Mouse (Mus musculus) retina, postnatal 1 day (tissue): ENCODE results near the gene Rcc1.
"Not testable (repeated sequence)": the region's sequence is repeated elsewhere in the genome, so short reads cannot be mapped to it uniquely, and the experiment has no call there.

Experiments used
- DNase-seq: peaks from one replicate; pipeline ENCODE4 v3.0.0-alpha.2; 2012

Gene Rcc1

DNA sequence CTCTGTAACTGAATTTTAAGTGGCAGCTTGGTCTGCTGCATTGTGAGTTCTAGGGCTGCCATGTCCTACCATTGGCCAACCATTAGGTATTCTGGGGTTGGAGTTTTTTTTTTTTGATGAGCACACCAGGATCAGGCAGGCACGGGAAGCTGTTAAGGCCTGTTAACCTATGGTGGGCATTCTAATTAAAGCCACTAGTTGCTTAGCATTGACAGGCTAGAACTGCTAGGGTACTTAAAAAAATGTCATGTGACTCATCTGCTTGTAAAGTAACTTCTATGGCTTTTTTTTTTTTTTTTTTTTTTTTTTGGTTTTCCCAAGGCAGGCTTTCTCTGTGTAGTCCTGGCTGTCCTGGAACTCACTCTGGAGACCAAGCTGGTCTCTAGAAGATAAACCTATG lies 42.2 kb downstream of the Rcc1 start:
- no peak for DNase-seq

DNA sequence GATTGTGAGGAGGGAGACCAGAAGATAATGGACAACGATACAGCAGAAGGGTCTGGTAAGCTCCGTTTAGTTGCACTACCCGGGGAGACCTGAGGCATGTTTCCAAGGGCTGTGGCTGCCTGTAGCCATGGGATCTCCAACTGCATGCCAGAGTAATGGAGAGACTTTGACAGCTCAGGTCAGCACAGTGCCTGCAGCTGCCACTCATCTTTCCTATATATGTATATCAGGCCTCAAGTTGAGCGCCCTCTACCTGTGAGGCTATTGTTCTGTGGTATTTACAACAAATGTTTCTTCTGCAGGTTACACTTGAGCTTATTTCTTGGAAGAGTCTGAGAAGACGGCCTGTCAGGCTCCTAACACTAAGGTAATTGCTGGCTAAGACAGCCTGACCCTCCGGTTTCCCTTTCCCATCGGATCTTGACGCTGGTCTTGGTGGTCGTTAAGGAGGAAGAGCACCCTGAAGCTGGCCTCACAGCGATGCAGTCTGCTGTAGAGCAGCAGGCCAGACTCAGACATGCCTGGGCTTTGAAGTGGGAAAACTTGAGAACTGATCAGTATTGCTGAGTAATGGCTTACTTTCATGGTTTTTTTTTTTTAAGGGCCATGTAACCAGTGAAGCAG lies 43.4 kb downstream of the Rcc1 start:
- DNase-seq, result peak; percentile 63

DNA sequence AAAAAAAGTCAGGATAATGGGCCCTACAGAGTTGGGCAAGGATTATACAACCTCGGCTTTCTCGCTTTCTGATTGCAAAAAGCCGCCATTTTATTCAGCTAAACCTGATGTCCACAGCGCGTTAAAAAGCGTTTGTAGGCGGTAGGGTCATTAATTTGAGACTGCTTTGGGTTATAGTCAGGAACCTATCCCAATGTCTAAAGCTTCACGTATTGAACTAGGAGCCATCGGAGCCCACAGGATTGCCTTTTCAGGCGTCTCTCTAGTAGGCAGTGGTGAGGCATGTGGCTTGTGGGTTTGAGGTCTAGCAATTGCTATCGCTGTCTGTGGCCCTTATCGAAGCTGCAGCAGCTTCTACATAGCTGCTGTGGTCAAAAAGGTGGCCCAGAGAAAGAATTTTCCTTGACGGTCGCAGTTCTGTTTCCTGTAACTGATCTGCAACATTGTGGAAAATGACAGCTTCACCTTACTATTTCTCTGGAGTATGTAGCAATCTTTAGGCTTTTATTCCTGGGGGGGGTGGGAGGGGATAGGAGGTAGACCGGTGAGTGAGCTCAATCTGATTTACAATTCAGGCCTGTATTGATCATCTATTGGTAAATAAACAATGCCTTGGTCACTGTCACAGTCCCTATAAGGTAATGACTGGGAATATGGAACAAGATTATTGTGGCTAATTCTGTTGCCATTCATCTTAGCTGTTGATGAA lies 44.1 kb downstream of the Rcc1 start:
- no peak for DNase-seq

DNA sequence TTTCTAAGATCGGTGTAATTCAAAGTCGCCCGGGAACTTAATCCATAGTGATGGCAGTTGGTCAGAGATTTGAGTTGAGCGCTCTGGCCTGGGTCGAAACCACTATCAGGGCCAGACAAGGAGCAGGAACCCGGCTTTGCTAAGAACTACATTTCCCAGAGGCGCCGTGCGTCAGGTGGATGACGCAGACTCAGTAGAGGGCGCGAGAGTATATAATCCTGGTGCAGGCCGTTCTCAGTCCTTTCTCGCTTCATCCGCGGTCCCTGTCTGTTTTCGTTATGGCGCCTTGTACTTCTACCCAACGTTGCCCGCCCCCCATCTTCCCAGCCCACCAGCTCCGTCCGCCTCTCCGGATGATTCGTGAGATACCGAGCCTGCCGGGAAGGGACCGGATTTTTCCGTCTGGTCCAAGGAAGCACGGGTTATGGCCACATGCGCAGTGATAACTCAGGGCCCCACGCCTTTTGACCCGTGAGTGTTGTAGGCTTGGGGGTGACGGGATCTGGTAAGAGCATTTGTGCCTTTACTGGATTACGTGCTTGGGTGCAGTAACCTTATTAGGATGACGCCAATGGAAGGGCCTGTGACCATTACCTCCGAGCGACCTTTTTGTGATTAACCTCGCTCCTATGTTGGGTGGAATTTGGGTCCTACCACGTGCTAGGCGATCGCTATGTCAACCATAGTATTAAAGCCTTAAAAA lies 44.8 kb downstream of the Rcc1 start:
- DNase-seq, result peak; percentile 95

DNA sequence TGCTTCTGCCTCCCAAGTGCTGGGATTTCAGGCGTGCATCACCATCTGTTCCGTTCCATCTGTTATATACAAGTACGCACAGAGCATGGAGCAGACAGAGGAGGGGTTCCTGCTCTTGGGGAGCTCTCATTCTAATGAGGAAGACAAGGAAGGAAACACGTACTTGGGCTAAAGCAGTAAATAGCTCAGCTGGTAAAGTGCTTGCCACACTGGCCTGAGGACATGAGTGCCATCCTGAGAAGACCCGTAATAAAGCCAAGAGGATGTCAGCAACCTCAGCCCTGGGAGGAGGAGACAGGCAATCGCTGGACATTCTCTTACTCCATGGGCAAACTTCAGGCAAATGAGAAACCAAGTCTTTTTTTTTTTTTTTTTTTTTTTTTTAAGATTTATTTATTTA lies 47.4 kb downstream of the Rcc1 start:
- no peak for DNase-seq

DNA sequence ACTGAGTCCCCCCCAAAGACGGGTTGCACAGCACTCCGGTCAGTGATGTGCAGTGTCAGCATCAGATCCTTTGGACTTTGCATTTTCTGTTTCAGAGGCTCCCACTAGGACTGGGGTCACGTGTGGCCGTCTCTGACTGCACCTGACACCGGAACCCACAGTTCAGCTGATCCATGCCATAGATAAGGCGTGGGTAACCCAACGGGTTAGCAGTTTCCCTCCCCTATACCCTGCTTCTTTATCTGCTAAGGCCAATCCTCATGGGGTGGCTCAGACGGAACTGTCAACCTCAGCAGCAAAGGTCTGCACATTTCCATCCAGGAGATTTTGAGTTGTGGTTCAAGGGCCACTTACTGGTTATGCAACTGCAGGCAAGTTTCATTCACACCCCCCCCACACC lies 48.1 kb downstream of the Rcc1 start:
- DNase-seq, result no peak

DNA sequence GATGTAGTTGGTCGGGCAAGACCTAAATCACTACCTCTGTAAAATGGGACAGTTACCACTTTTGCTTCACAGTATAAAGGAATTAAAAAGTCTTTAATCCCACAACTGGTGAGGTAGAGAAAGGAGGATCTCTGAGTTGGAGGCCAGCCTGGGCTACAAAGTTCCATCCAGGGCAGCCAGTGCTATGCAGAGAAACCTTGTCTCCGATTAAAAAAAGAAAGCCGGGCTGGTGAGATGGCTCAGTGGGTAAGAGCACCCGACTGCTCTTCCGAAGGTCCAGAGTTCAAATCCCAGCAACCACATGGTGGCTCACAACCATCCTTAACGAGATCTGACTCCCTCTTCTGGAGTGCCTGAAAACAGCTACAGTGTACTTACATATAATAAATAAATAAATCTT lies 49.9 kb downstream of the Rcc1 start:
- DNase-seq, result not testable (repeated sequence)

DNA sequence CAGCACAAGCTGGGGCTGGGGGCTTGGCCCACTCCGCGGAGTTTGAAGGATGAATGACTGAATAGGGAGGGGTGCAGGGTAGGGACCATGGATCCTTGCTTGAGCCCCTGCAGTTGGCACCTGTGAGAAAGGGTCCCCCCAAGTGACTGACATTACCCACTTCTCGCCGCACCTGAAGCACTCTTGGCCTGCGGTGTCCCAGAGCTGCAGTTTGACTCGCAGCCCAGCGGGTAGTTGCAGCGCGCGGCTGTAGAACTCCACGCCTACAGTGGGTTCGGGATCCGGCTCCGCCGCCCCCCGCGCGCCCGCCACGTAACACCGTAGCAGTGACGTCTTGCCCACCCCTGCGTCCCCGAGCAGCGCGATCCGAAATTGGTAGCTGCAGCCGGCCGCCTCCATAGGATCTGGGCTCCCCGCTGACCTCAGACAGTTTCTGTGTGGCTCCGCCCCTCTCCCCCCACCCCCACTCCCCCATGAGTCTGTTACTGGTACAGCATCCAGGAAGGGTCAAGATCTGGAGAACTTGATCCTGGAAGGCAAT lies 50.4 kb downstream of the Rcc1 start, which contains the start of gene Rab42:
Rab42 (minus strand) TSS at position 447 of the 541 bp plus-strand sequence.
- DNase-seq, result peak; percentile 85

DNA sequence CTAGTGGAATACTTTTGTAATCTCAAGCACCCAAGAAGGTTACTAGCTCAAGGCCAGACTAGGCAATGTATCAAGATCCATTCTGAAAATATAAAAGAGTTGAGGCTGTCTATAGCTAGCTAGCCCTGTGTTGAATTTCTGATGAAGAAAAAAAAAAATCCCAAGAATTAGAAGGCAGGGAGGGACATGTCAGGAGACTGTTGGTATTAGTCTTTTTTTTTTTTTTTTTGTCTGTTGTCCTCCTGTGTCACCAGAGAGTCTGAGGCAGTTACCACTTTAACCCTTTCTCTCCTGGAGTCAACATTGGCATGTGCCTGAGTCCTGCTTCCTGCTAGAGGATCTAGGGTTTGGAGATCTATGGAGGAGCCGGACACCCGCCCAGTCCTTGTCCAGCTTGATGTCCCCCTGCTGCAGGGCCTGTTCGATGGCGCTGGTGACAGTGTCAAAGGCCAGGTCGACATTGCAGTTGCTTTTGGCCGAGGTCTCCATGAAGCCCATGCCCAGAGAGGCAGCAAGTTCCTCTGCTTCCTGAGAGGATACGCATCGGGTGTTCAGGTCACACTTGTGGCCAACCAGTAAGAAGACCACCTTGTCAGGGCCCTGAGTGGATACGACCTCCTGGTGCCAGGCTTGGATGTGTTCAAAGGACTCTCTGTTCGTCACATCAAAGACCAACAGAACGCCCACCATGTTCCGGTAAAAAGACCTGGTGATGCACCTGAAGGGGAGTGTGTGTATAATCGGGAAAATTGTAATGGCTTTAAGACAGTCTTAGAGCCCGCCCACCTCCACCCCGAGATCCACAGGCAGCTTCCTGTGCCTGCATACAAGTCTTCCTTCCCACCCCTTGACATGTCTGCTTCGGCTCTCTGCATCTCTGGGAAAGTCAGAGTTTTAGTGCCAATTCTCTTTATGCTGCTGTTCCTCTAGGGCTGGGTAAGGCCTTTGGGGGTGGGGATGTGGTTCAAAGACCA lies 51.2 kb downstream of the Rcc1 start:
- no peak for DNase-seq

DNA sequence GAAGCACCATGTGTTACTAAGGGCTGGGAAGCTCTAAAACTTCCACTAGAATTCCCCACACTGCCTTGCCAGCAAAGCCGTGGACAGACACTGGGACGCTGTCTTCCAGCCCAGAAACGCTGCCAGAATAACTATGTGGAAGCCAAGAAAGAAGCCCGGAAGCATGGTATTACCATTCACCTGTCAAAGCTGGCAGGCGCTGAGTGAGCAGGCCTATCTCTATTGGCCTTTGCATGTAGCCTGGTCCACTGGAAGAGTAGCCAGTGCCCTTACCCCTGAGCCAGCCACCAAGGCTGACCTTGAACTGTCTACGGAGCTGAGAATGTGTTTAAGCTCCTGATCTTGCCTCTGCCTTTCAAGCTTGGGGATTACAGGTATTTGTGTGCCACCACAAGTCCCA lies 51.9 kb downstream of the Rcc1 start:
- no peak for DNase-seq

DNA sequence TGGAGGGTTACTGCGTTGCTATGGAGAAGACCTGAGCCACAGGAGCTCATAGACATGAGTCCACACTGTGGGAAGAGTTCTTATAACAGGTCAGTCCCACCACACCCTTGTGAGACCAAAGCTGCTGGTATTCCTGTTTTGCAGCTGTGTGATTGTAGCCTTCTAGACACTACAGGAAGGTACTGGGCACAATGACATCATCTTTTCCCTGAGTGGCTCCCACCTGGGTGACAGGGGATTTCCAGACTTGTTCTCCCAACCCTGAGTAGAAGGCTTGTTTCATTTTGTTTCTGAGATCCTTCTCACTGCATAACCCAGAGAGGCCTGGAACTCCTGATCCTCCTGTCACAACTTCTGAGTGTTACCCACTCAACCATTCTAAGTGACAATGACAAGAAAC lies 53.6 kb downstream of the Rcc1 start:
- DNase-seq, result no peak

DNA sequence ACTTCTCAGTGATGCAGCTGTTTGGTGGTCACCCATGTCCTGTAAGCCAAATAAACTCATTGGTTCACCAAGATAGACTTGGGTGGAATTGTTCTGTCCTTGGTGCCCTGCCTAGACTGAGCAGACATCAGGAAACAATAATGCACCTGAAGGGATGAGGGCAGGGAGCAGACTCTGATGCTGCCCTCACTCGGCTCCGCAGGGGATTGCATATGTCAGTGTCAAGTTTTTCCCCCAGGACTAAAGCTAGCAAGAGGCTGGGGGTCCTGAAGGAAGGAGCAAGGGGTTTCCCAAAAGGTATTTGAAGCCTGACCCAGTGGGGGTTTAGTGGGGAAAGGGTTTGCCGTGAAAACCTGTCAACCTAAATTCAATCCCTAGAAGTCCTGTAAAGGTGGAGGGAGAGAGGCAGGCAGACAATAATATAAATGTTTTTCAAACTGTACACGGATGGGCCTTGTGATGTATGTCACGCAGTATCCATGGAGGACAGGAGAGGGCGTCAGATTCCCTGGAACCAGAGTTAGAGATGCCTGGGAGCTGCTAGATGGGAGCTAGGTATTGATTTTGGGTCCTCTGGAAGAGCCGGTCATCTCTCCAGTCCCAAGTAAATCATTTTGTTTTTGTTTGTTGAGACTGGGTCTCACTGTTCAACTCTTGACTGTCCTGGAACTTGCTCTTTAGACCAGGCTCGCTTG lies 57.6 kb downstream of the Rcc1 start:
- no peak for DNase-seq

DNA sequence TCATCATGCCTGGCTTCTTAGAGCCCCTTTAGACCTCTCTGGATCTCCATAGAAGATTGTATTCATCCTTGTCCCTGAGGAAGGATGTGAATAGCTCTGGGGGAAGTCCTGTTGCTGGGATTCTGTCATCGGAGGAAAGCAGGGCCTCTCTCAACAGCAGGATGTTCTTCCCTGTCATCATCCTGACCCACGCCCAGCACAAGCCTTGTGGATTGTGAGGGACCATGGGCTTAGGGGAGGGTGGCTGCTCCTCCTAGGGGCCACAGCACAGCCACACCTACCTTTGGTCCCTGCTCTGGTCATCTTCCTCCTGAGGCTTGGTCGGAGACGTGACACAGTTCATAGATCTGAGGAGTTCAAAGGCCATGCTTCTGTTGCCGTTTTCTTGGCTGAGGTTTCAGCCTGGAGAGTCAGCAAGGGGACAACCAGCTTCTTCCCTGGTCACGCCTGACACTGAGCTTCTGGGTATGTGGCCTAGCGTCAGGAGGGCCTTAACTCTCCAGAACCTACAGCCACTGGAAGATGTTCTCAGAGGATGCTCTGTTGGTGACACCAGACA lies 59.6 kb downstream of the Rcc1 start:
- DNase-seq, result no peak

DNA sequence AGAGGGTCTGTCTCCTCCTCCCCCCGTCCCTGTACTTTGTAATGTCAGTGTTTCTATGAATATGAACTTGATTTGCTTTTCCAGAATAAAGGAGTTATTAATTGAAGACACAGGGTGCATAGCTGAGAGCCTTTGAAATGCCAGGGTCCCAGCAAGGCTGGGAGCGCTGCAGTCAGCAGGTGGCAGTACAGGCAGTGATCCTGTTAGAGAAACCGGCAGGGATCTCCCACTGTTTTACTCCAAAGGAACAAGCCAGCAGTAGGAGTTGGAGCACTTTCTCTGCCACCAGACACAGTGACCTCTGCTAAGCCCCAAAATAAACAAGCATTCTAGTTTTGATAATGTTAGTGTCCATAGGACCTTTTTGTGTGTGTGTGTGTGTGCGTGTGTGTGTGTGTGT lies 60.4 kb downstream of the Rcc1 start:
- DNase-seq, result peak; percentile 44

DNA sequence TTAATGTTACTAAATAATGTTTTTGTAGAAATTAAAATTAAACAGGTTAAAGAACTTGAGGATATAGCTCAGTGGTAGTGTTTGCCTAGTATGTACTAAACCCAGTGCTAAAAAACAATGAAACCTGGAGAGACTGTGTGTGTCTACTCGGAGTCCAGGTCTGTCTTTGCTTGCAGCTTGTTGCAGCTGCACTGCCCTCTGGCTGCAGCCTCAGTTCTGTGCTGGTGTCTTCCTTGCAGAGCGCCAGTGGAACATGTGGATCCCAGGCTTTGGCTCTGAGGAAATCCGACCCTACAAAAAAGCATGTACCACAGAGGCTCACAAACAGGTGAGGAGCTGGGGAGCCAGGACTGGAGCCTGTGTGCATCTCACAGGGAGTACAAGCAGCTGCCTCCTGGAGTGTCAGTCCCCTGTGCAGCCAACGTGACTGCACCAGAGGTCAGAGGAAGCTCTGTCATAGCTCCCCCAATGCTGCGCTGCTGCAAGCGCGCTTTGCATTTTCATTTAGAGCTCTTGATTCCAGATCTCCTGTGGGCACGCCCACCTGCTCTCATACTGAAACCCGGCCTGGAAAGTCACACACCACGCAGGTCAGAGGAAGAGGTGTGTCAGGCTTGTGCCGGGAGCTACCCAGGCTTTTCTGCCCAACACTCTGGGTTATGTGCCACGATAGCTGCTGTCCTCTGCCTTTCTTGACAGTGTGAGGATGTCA lies 61.6 kb downstream of the Rcc1 start:
- DNase-seq, result no peak

DNA sequence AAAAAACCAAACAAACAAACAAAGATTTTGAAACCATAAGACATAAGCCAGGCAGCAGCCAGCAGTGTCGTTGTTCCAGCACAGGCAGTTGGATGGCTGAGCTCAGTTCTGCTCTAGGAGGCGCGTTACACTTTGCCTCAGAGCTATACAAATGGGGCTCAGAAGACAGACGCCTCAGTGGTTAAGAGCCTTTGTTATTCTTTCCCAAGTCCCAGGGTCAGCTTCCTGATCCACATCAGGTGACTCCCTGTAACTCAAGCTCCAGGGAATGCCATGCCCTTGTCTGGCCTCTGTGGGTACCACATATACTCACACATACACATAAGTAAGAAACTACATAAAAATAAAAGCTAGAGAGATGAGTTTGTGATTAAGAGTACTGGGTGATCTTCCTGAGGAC lies 62.3 kb downstream of the Rcc1 start:
- DNase-seq, result no peak

DNA sequence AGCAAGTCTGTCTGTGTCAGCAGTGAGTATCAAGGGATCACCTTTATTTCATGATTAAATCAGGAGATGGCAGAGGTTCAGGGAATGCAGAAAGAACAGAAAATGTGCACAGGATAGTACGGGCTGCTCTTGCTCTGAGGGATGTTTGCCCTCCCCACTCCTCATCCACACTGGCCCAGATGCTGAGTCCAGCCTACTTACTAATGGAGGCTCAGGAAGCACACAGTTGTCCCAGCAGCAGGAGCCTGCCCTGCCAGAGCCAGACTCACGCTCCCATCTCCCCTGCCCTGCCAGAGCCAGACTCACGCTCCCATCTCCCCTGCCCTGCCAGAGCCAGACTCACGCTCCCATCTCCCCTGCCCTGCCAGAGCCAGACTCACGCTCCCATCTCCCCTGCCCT lies 64.6 kb downstream of the Rcc1 start:
- not testable (repeated sequence) for DNase-seq
